Mouse (Mus musculus): ENCODE results near the gene Tnk2.

Tnk2 gene

DNA sequence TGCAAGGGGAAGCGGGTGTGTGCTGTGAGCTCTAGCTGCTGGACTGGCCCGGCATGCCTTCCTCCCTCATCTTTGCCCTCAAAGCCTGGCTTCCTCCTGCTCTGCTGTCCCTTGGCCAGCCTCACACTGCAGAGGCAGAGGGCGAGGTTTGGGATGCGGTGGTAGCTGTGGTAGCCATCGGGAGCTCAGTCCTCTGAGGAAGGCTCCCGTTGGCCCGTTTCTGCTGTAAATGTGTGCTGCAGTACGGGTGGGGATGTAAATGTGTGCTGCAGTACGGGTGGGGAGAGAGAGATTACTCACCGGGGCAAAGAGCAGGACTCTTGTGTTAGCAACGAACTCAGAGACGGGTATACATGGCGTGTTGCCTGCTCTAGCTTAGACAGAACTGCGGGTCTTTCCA is 35.1 kb downstream of the Tnk2 start:
- DNase-seq (ENCODE audit: low spot score in 2 of 2): no peak

DNA sequence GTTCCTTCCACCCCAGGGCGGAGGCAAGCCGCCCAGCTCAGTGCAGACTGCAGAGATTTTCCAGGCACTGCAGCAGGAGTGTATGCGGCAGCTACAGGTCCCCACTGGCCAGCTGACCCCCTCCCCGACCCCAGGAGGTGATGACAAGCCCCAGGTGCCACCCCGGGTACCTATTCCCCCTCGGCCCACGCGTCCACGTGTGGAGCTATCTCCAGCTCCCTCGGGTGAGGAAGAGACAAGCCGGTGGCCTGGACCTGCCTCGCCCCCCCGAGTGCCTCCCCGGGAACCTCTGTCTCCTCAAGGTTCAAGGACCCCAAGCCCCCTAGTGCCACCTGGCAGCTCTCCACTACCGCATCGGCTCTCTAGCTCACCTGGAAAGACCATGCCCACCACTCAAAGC is 36.3 kb downstream of the Tnk2 start:
- no peak for DNase-seq (ENCODE audit: low spot score in 2 of 2)

DNA sequence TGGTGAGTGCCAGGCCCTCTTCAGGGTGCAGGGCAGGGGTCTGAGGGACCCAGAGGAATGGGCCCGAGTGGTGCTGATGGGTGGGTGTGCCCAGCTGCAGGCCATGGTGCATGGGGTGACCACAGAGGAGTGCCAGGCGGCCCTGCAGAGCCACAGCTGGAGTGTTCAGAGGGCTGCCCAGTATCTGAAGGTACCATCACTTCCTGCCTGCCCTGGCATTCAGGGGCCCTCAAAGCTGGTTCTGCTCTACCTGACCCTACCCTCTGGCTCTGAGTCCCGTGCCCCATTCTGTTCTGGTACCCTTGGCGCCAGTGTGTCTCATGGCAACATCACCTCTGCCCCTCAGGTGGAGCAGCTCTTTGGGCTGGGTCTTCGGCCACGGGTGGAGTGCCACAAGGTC is 37.1 kb downstream of the Tnk2 start:
- DNase-seq (ENCODE audit: low spot score in 2 of 2): no peak

DNA sequence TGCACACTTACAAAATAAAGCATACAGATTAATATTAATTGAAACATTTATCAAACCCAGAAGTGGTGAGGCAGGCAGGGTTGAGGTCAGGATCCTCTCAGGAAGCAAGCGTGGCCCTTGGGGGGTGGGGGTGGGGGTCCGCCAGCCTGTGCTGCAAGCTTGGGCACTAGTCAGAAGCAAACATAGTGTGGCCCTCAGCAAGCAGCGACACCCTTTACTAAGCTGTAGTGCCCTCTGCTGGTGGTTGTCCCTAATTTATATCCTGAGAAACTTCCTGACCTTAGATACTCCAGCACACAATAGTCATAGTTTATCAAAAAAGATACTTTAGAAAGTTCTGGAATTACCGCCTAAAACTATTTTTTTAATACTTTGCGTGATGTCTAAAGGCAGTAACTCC is 38.5 kb downstream of the Tnk2 start:
- DNase-seq (ENCODE audit: low spot score in 2 of 2): peak; percentile 53 to 67

DNA sequence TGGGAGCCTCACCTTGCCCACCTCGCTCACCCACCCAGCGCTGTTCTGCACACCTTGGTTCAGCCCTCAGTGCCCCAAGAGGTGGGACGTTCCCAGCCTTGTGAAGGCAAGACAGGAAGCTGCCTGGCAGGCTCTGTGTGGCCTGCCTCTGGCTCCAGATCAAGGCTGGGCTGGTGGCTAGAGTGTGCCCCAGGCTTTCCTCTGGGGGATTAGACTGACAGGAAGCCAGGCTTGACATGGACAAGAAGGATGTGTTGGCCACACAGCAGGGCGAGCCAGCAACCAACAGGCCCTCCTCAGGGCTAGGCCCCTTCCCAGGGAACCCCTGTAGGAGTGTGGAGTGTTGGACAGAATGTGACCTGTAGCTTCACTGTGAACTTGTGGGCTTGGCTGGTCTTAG is 39.2 kb downstream of the Tnk2 start:
- DNase-seq (ENCODE audit: low spot score in 2 of 2): no peak

DNA sequence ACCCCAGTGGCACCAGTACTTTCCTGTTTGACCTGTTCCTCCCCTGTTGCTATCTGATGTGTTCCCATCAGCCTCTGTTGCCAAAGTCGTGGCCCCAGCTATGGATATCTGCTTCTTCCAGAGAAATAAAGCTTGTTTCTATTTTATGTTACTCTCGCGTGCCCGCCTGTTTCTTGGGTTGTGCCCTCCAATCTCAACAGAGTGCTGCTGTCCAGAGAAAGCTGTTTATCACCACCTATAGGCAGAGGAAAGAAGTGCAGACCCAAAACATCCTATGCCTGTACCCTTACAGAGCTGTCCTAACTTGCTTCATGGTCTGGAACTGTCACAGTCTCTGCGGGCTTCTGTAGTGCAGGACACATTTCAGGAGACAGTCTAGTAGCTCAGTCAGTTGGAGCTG is 39.7 kb downstream of the Tnk2 start:
- peak in 1 of 2 experiments; percentile 44 for DNase-seq (ENCODE audit: low spot score in 2 of 2)

DNA sequence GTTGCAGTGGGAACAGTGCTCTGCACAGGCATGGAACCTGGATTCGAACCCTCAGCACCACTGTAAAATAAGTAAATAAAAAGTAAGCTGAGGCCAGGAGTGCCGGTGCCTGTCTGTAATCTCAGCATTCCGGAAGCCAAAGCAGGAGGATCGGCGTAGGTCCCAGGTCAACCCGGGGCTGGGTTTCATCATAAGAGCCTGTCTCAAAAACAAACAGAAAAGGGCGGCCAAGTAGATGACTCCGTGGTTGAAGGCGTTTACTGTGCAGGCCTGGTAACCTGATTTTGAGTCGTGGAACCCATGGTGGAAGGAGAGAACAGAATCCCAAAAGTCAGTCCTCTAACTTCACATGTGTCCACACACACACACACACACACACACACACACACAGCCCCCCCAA is 41.7 kb downstream of the Tnk2 start:
- no peak for DNase-seq (ENCODE audit: low spot score in 2 of 2)

DNA sequence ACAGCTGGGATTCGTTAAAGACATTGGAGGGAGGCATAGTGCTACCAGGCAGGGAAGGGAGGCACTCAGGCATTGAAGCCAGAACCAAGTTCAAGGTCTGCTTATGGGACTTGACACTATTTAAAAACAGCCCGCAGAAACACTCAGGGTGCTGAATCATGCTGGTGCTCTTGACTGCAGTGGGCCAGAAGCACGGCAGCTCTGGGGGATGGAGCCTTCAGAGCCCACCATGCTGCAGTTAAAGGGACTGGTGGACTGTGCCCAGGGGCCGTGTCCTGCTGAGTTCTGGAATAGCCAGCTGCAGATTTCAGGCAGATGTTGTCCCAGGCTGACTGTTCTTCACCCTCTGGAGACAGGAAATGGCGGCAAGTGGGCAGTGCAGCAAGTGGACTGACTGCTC is 42.3 kb downstream of the Tnk2 start:
- DNase-seq (ENCODE audit: low spot score in 2 of 2): no peak

DNA sequence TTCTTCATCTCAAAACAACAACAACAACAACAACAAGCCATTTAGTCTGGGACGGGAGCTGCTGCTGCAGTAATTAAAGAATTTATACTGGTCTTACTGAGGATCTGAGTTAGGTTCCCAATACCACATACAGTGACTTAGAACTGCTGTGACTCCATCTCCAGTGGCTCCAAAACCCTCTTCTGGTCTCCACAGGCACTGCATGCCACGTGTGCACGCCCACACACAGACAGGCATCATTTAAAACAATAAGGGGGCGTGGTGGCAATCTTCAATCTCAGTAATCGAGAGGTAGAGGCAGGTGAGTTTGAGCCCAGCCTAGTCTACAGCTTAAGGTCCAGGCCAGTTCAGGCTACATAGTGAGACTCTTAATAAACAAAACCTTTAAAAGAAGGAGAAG is 43.5 kb downstream of the Tnk2 start:
- no peak for DNase-seq (ENCODE audit: low spot score in 2 of 2)

DNA sequence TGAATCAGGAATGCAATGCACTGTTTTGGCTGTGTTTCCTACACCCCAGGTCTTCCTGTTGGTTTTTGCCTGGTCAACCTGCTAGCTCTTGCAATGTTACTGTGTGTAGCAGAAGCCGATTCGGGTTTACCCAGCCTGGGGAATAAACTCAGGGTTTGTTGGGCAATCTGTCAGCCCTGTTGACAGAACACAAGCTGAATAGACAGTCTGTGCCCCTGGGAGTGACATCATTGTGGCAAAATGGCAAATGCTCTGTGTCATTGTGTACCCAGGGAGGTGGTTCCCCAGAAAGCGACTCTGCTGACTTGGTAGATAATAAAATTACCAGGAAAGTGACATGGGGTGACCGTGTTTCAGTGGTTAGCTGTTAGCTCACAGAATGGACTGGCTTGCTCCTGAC is 45.1 kb downstream of the Tnk2 start:
- DNase-seq (ENCODE audit: low spot score in 2 of 2): no peak

DNA sequence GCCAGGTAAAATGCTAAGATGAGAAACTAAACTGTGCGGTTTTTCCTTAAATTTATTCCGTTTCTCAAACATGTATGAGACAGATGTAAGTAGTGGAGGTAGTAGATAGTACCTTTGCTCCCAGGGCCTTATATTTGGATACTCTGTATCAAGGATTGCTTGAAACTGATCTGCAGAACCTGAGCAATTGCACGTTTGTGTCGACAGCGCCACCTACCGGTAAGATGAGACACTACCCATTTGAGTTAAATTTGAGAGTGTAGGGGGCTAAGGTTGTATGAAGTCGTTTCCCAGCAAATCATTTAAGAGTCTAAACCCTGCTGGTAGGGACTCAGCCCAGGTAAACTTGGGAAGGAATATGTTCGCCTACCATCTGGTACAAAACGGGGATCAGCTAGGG is 45.8 kb downstream of the Tnk2 start:
- peak; percentile 58 to 73 for DNase-seq (ENCODE audit: low spot score in 2 of 2)

DNA sequence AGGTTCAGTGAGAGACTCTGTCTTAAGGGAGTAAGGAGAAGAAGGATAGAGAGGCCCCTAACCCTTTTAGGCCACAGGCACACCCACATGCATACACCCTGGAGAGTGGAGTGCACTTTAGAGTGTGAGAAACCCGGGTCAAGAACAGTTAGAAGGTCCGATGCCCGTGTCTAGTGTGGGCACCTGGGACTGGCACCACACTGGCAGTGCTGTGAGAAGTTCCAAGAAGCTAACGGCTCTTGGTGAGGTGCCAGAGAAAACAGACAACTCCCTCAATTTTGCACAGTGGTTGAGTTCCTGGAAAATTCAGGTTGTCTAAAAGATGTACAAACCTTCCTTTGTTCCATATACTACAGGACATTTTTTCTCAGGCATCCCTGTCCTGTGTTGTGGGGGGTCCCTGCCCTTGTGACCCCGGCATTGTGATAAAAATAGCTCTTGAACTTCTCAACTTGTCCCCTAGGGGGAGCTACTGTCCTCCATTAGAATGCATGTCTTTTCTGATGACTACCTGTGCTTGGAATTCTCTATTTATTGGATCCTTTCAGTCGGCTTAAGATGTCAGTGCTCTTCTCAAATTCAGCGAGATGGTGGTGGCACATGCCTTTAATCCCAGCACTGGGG is 53.3 kb downstream of the Tnk2 start:
- peak; percentile 33 to 35 for DNase-seq (ENCODE audit: low spot score in 2 of 2)

DNA sequence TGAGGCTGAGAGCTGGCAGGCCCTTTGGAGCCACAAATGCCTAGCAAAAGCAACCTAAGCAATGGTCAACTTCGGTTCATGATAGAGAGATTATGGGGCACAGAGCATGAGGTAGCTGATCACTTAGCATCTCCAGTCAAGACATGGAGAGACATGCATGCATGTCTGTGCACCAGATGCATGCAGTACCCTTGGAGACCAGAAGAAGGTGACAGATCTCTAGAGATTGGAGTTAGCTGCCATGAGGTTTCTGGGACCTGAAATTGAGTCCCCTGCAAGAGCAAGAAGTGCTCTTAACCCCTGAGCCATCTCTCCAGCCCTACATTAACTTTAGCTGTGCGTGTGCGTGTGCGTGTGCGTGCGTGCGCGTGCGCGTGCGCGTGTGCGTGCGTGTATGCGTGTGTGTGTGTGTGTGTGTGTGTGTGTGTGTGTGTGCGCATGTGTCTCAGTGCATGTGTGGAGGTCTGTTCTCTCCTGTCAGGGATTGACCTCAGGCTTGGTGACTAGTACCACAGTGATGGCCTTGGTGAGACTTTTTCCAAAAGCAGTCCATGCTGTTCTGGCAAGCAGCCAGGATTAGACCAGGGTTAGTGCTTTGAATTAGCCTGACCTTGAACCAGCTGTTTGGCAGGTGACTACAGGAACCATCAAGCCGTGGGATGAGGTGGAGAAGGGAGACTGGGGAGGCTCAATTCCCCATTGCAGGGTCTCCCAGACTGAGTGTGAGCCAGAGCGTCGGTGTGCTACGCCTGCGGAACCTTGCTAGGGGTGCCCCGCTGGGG is 54.2 kb downstream of the Tnk2 start:
- no peak for DNase-seq (ENCODE audit: low spot score in 2 of 2)

DNA sequence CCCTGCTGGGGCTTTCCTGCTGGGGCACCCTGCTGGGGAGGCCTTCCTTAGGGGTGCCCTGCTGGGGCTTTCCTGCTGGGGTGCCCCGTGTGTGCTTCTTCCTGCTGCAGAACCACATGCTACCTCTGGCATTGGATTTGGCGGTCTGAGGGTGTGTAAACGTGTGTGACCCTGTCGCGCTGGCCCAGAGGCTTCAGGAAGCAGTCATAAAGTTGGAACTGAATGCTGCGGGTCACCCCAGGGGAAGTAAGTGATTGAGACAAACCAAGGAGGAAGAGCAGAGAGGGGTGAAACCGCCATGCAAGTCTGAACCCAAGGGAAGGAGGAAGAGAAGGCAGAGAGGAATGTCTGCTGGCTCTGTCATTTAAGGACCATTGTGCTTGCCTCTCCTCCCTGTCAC is 54.9 kb downstream of the Tnk2 start:
- DNase-seq (ENCODE audit: low spot score in 2 of 2): no peak

DNA sequence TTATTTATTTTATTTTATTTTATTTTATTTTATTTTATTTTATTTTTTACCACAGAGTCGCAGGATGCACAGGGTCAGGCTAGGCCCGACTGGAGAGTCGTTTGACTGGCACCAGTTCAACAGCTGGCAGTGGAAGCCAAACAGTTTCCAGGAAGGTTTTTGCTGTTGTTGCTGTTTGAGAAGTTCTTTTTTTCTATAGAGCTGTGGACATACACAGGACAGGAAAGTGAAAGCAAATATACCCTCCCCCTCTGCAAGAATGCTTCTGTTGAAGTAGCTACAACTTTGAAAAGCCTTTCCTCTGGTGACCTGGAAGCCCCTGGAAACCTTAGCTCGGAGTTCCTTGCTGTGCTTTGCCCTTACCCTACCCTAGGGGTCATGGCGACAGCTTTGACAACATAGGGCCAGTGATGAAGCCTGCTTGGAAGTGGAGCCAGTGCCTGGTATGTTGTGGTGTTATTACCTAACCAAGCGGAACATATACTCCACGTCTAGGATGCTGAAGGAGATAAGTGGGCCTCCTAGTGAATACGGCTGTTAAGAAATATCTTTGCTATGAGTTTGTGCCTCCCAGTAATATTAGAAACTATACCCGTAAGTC is 59.7 kb downstream of the Tnk2 start:
- DNase-seq (ENCODE audit: low spot score in 2 of 2): no peak

DNA sequence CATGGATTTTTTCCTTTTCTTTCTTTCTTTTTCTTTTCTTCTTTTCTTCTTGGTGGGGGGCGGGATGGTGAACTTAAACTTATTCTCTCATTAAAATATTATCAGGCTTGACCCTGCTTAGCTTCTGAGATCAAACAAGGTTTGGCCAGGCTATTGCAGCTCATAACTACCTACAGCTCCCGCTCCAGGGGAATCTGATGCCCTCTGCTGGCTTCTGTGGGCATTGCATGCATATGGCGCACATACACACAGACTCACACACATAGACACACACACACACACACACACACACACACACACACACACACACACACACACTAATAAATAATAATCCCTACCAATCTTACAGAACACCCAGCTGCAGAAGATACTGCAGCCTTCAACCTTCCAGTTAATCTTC is 61.9 kb downstream of the Tnk2 start:
- no peak for DNase-seq (ENCODE audit: low spot score in 2 of 2)

DNA sequence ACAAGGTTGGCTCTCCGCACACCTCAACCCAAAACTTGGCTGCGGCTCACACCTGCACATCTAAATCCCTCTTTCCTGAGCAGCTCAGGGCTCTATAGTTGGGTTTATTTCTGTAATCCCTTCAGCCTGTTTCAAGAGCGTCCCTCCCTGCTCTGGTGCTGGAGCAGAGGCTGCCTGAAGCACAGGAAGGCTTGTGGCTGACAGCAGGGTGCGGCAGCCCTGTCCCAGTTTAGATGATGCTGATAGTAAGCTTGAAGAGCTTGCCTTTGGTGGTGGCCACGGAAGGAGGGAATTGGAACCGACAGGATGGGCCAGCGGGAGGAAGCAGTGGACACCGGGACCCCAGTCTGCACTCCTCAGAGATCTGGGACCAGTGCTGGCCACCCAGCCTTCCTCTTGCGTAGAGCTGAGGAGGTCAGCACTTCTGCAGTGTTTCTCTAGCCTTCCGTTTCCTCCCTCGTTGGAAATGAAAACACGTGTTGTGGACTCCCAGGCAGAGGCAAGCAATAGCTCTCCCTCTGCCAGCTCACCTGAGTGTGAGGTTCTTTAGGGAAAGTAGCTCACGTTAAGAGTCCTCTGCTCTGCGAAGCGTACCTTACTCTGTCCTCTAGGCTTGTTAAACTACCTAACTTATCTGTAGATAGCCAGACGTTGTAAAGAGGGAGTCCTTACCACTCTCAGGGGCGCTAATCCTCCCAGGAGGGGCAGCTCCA is 63.6 kb downstream of the Tnk2 start:
- DNase-seq (ENCODE audit: low spot score in 2 of 2): no peak

DNA sequence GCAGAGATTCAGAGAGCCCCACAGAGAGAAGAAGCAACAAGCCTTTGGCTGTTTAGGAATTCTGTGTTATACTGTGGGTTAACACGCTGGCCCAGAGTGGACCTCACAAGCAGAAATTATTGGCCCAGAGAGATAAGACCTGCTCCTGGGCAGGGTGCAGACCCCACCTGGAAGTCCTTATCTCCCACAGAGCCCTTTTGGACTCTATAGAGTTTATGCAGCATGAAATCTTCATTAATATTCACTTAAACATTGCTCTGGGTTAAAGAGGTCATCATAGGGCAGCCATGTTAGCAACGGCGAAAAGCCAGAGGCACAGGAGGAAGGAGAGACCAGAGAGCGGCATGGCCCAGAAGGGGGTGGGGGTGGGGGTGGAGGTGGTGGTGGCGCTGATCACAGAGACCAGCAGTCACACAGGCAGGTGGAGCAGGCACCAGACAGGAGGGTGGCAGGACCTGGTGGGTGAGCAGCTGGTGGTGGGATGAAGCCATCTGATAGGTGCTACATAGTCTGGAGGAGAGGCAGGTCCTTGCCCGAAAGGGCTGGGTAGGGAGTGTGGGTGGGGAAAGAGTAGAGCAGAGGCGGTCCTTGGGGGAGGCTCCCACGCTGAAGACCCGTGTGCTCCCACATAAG is 64.3 kb downstream of the Tnk2 start:
- DNase-seq (ENCODE audit: low spot score in 2 of 2): no peak

DNA sequence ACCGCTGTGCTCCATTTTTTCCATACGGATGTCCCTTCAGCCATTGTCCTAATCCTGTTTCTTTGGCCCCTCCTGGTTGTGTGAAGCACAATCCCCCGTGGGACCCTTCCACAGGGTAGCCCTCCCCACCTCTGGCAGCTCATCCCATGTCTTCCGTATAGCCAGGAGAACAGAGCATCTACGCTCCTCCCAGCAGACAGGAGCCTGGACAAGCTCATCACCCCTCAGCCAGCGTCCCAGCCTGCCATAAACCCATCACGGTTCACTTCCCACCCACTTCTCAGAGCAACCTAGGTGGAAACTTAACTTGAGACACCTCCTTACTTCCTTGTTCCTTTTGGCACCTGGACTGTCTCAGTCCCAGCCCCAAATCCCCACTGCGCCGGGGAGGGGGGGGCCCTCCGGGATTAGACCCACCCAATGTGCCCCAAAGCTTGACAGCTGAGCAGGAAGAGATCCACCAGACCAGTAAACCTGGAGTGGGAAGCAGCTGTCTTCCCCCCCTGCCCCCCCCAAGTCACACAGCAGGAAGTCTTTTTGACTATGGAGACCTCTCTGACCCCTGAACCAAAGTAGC is 64.9 kb downstream of the Tnk2 start:
- DNase-seq (ENCODE audit: low spot score in 2 of 2): no peak

DNA sequence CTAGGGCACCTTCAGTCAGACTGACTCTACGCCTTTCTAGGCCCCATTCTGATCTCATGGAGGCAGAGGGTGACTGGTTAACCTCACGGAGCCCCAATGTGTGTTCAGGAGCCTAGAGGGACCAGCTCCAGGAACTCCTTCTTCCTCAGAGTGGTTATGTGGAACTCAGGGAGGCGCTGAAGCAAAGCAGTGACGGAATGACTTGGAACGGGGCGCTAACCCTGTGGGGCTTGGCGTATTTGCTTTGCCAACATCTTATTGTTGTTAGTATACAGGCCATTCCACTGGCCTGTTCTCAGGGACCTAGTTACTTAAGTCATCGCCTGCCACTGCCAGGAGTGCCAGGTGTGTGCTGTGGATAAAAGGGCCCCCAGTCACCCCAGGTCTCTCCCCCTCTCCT is 65.4 kb downstream of the Tnk2 start:
- no peak for DNase-seq (ENCODE audit: low spot score in 2 of 2)

DNA sequence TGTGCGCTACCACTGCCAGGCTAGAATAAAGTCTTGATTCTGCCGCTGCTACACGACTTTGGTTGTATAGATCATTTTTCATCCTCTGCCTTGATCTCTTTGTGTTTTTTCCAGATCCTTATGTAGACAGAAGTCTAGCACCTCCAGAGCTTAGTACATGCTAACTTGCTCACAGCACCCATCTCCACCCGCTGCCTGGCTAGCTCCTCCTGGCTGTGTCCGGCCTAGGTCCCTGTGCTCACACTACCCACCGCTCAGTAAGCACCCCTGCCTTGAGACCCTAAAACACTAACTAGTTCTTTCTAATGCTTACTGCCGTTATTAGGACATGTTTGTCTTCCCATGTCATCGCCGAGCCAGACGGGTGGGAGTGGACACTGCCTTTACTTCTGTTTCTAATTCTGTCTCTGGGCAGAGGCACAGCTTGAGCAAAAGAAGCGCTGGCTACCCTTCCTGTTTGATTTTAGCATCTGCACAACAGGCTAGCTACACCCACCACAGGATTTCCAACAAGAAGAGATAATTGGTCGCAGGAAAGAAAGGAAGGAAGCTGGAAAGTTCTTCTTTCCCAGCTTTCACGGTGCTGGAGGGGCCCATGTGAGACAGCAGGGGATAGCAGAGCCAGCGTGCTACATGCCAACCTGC is 66.9 kb downstream of the Tnk2 start:
- DNase-seq (ENCODE audit: low spot score in 2 of 2): no peak

Data from natural killer cell, adult 2 months (primary cell).